Mouse (Mus musculus) A20 (cell line): ENCODE measurements around the gene Zfp459.
"Not testable (repeated sequence)": the region's sequence is repeated elsewhere in the genome, so short reads cannot be mapped to it uniquely, and the experiment has no call there.

Experiments used
- DNase-seq: peaks from one replicate; pipeline ENCODE4 v3.0.0-alpha.2; 2011; ENCODE audit warnings: low read depth, low spot score

Gene Zfp459

GRCm38 (mm10) chr13:67421207-67421857 is at the start of gene Zfp459:
Gene Zfp459 (minus strand): TSS chr13:67421418.
- DNase-seq, result peak; percentile 86

- no peak for DNase-seq
Measured at GRCm38 (mm10) chr13:67469274-67469673, 48.1 kb upstream of the Zfp459 start.

- DNase-seq, result not testable (repeated sequence)
Measured at GRCm38 (mm10) chr13:67463506-67464185, 42.4 kb upstream of the Zfp459 start.

GRCm38 (mm10) chr13:67452021-67452309 is 30.7 kb upstream of the Zfp459 start:
- no peak for DNase-seq

- peak; percentile 85 for DNase-seq
Measured at GRCm38 (mm10) chr13:67451172-67452020, 30.2 kb upstream of the Zfp459 start, which contains the start of gene Zfp874a. Gene Zfp874a (minus strand): TSS chr13:67451624.

- DNase-seq, result not testable (repeated sequence)
Measured at GRCm38 (mm10) chr13:67437095-67437494, 15.9 kb upstream of the Zfp459 start.

- no peak for DNase-seq
Measured at GRCm38 (mm10) chr13:67428116-67428515, 6.9 kb upstream of the Zfp459 start.

GRCm38 (mm10) chr13:67425699-67426098 is 4.5 kb upstream of the Zfp459 start:
- not testable (repeated sequence) for DNase-seq

- DNase-seq, result not testable (repeated sequence)
Measured at GRCm38 (mm10) chr13:67422532-67422931, 1.3 kb upstream of the Zfp459 start.

GRCm38 (mm10) chr13:67420558-67421206 is 536 bp downstream of the Zfp459 start:
- DNase-seq, result peak; percentile 15

- DNase-seq, result peak; percentile 26
Measured at GRCm38 (mm10) chr13:67416811-67417210, 4.4 kb downstream of the Zfp459 start.

GRCm38 (mm10) chr13:67415759-67416158 is 5.5 kb downstream of the Zfp459 start:
- DNase-seq, result no peak

GRCm38 (mm10) chr13:67413634-67414033 is 7.6 kb downstream of the Zfp459 start:
- DNase-seq, result not testable (repeated sequence)

GRCm38 (mm10) chr13:67399183-67399903 is 21.9 kb downstream of the Zfp459 start, which contains the start of gene Zfp429:
Gene Zfp429 (minus strand): TSS chr13:67399819.
- DNase-seq, result peak; percentile 90

GRCm38 (mm10) chr13:67376255-67376654 is 45.0 kb downstream of the Zfp459 start:
- DNase-seq, result peak; percentile 50

- DNase-seq, result peak; percentile 91
Measured at GRCm38 (mm10) chr13:67375050-67375911, 45.9 kb downstream of the Zfp459 start, which contains the start of the genes Gm28041 and Zfp456. Gene Gm28041 (minus strand): TSS chr13:67375733. Gene Zfp456 (minus strand): TSS chr13:67375810.

- peak; percentile 91 for DNase-seq
Measured at GRCm38 (mm10) chr13:67360131-67360744, 61.0 kb downstream of the Zfp459 start, which contains the start of the genes Gm28044 and Zfp953. Gene Gm28044 (minus strand): TSS chr13:67360536. Gene Zfp953 (minus strand): TSS chr13:67360605.
